9 mouse cellular contexts compared by ENCODE assay signal in the genomic region with DNA sequence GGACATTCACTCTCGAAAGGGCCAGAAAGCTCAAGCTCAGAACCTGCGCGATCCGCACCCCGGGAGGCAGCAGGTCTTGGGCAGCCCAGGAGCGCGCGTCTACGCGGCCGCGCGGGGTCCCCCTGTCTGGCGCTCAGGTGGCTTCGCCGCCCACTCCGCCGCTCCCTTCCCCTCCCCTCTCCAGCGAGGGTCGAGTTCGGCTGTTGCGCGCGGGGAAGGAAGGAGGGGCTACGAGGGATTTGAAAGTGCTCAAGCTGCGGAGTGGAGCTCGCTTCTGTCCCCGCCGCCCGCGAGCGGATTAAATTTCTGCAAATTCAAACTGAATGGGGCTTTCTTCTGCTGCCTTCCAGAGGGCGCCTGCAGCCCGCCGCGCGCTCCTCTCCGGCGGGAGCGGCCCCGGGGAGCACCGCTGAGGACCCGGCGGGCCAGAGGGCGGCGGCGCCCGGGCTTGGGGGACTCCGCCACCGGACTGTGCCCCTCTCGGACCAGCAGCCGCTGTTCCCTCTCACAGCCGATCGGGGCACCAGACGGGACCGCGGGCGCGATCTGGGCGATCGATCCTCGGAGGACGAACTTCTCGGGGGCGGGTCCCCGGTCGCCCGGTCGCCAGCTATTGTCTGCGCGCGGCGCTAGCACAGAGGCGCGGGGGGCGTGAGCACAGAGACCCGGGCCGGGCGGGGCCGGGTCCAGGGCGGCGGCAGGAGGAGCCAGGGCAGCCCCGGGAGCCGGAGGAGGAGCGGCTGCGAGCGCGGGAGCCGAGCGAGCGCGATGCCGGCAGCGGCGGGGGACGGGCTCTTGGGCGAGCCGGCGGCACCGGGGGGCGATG. TPM values are rescaled to one million over a fixed set of nuclear protein-coding genes. Genes with fewer than 3 reads are reported as not detected.
DNase-seq lines count a peak whose midpoint lies in the region; ATAC-seq lines count a peak whose summit lies in the region.
"Had no signal": no experiment of that assay in that cellular context is flagged by ENCODE, and none has a peak within 500 bp of the region (broad histone marks: within the 10 kb centered on the region; RNA-seq: fewer than 3 reads in every experiment).

A gene (plus strand): TSS at position 326 of the 826 bp plus-strand sequence.

- peaks cover 85% of the 10 kb centered on the region for H3K27me3 ChIP-seq in megakaryocyte, embryonic 14.5 days (replicated peaks)
- peaks cover 31% of the 10 kb centered on the region for H3K27me3 ChIP-seq in forebrain, embryonic 10.5 days (ENCODE audit: poor library complexity, severe bottlenecking)
- no peaks in the 10 kb centered on the region for H3K27me3 ChIP-seq in heart, embryonic 16.5 days (ENCODE audit: control insufficient read depth, insufficient read depth, low read length)
- peaks cover 79% of the 10 kb centered on the region for H3K27me3 ChIP-seq in liver, embryonic 15.5 days

- H3K27ac ChIP-seq in forebrain, embryonic 10.5 days, result peak within 1 kb of the TSS; percentile 97
- H3K27ac ChIP-seq in heart, embryonic 16.5 days (ENCODE audit: low read length), result peak within 1 kb of the TSS; percentile 91
- peak within 1 kb of the TSS; percentile 69 for H3K27ac ChIP-seq in liver, embryonic 15.5 days (replicated peaks)

- H3K4me2 ChIP-seq in heart, embryonic 16.5 days (ENCODE audit: low read depth, low read length), result peak within 1 kb of the TSS; percentile 65
- H3K4me2 ChIP-seq in liver, embryonic 15.5 days, result peak within 1 kb of the TSS; percentile 61

- ATAC-seq in megakaryocyte, adult 5-6 weeks (ENCODE audit: poor library complexity, severe bottlenecking), result no peak
- peak; percentile 83 for ATAC-seq in heart, embryonic 16.5 days (replicated peaks; ENCODE audit: extremely low read depth, insufficient read depth, low FRiP score)
- ATAC-seq in liver, embryonic 15.5 days (ENCODE audit: insufficient read depth), result peak; percentile 71

- under 1% methylated on average over 101 of the region's 101 CpGs for WGBS in forebrain, embryonic 10.5 days
- WGBS in heart, embryonic 16.5 days, result under 1% methylated on average over 89 of the region's 101 CpGs
- under 1% methylated on average over 89 of the region's 101 CpGs for WGBS in liver, embryonic 15.5 days (ENCODE audit: insufficient replicate concordance)

- H3K36me3 ChIP-seq in megakaryocyte, embryonic 14.5 days (replicated peaks; ENCODE audit: low read length), result no peaks in the 10 kb centered on the region
- H3K36me3 ChIP-seq in forebrain, embryonic 10.5 days (replicated peaks), result peaks cover 22% of the 10 kb centered on the region
- no peaks in the 10 kb centered on the region for H3K36me3 ChIP-seq in heart, embryonic 16.5 days (ENCODE audit: control insufficient read depth, insufficient read depth)
- no peaks in the 10 kb centered on the region for H3K36me3 ChIP-seq in liver, embryonic 15.5 days (replicated peaks)

- H3K9me3 ChIP-seq in megakaryocyte, embryonic 14.5 days, result peaks cover 24% of the 10 kb centered on the region
- peaks cover 13% of the 10 kb centered on the region for H3K9me3 ChIP-seq in forebrain, embryonic 10.5 days
- peaks cover 4% of the 10 kb centered on the region for H3K9me3 ChIP-seq in heart, embryonic 16.5 days (replicated peaks; ENCODE audit: control insufficient read depth, low read length)
- no peaks in the 10 kb centered on the region for H3K9me3 ChIP-seq in liver, embryonic 15.5 days (replicated peaks)

- H3K9ac ChIP-seq in heart, embryonic 16.5 days (ENCODE audit: low read length), result peak within 1 kb of the TSS; percentile 91
- H3K9ac ChIP-seq in liver, embryonic 15.5 days, result peak within 1 kb of the TSS; percentile 45

- H3K4me3 ChIP-seq in megakaryocyte, embryonic 14.5 days (replicated peaks), result peak within 1 kb of the TSS; percentile 91
- peak within 1 kb of the TSS; percentile 93 for H3K4me3 ChIP-seq in forebrain, embryonic 10.5 days
- H3K4me3 ChIP-seq in heart, embryonic 16.5 days (ENCODE audit: low read length), result peak within 1 kb of the TSS; percentile 79
- H3K4me3 ChIP-seq in liver, embryonic 15.5 days (replicated peaks), result peak within 1 kb of the TSS; percentile 58

- peak; percentile 84 for DNase-seq in forebrain, embryonic 10.5 days (ENCODE audit: extremely low spot score, low spot score)
- DNase-seq in kidney, postnatal 14 days, result peak; percentile 80
- DNase-seq in ovary, postnatal 10 days (ENCODE audit: low spot score), result peak; percentile 51
- peak; percentile 21 for DNase-seq in urinary bladder, postnatal 10 days (ENCODE audit: low spot score)

- peaks cover 26% of the 10 kb centered on the region for H3K4me1 ChIP-seq in megakaryocyte, embryonic 14.5 days
- peaks cover 48% of the 10 kb centered on the region for H3K4me1 ChIP-seq in forebrain, embryonic 10.5 days
- H3K4me1 ChIP-seq in heart, embryonic 16.5 days (ENCODE audit: control insufficient read depth, insufficient read depth, low read length), result peaks cover 42% of the 10 kb centered on the region
- peaks cover 3% of the 10 kb centered on the region for H3K4me1 ChIP-seq in liver, embryonic 15.5 days (replicated peaks)

RNA-seq across cellular contexts. Expression of the gene that starts here (rescaled TPM):
- polyA plus RNA-seq in megakaryocyte, embryonic 14.5 days (2012; ENCODE audit: insufficient read depth, low replicate concordance), result 0.07 TPM in 1 of 2 replicates, not detected in the other
- not detected in 2 replicates for total RNA-seq in megakaryocyte, adult 5-6 weeks (2015)
- 0.04 TPM in 1 of 2 replicates, not detected in the other for total RNA-seq in megakaryocyte, adult 5-6 weeks (2017)
- polyA plus RNA-seq in forebrain, embryonic 10.5 days (2016; fragmentation: Nextera tagmentation; extraction: Ambion mirVana), result 13.7 and 14.9 TPM in 2 replicates
- 7.2 and 8.3 TPM in 2 replicates for polyA plus RNA-seq in heart, embryonic 16.5 days (2015; fragmentation: Nextera tagmentation; extraction: Ambion mirVana)
- 1.2 and 1.3 TPM in 2 replicates for polyA plus RNA-seq in liver, embryonic 15.5 days (2015; fragmentation: Nextera tagmentation; extraction: Ambion mirVana)
- total RNA-seq: CH12.LX had no signal

Comparison
In these comparisons a context has a peak if more than half of its experiments do, and no peak if none do; other contexts are left out.
1. DNase-seq: peak in every context shown above with its lines; median percentile 84 in forebrain, embryonic 10.5 days; 80 in kidney, postnatal 14 days; 51 in ovary, postnatal 10 days; 21 in urinary bladder, postnatal 10 days.